Mouse (Mus musculus) heart, adult 2 months (tissue): ENCODE data around the gene Rbm39.

Experiments
- CTCF ChIP-seq: fragments of 200-600 bp; IDR thresholded peaks from 2 replicates; pipeline ENCODE4 v1.8.1; 2022; ENCODE audit warnings: antibody characterized with exemption, mild to moderate bottlenecking, moderate library complexity
- EP300 ChIP-seq: fragments of 200-500 bp; IDR thresholded peaks from 2 replicates; pipeline ENCODE4 v1.6.1; 2011; ENCODE audit warnings: low read depth, low read length, control low read depth; ENCODE audit not compliant: insufficient read depth
- POLR2A ChIP-seq: fragments of 200-500 bp; IDR thresholded peaks from 2 replicates; pipeline ENCODE4 v1.6.1; 2011; ENCODE audit warnings: mild to moderate bottlenecking, low read depth, low read length, control low read depth; ENCODE audit not compliant: insufficient read depth

DNA sequence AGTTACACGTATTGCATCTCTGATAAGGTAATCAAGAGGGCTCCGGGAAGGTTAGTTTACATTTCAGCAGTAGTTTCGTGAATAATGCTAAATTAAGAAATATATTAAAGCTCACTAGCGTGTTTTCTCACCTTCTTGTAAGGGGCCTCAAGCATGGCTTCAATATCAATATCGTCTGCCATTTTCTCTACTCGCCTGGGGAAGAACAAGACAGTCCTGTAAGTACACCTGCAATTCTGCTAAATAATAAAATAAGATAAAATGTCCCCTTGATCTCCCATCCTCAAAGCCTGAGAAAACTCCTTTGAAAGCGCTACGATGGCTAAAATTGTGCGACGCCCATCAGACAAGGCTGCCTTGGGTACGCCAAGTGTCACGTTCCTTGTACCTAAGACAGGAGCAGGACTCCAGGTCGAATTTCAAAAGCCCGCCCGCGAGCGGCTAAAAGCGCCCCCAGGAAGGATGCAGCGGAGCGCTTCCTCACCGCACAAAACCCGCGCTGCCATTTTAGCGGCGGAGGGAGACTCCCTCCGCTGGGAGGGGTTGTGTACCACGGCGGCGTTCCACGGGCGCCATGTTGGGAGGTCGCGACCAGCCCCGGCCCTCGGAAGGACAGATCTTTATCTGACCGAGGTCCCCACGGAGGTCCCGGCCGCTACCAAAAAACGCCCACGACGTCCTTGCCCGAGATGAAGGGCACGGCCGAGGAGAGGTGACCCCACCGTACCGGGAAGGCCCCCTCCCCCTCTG lies 817 bp downstream of the Rbm39 start:
- TF ChIP-seq CTCF (peak; percentile 33), POLR2A (peak; percentile 18; the same call in 1 of the 2 replicates), EP300 (0 out of 2 replicates have a peak, but pooled peaks have one; percentile 40)
